Mouse (Mus musculus) kidney, embryonic 16.5 days (tissue): ENCODE measurements around the gene Krt34. TPM values are rescaled to one million over a fixed set of nuclear protein-coding genes. Genes with fewer than 3 reads are reported as not detected.
A peak's percentile ranks its signal among the peaks of the same experiment; 100 is the strongest.

Experiments used
- ATAC-seq: fragments of 200-750 bp; cut with Nextera tagmentation; 2 replicates; pipeline ENCODE4 v1.8.0; 2017; ENCODE audit warnings: moderate TSS enrichment; ENCODE audit not compliant: low FRiP score, low TSS enrichment
- H3K27ac ChIP-seq: fragments of 300-500 bp; sonication (generic); 2 replicates; pipeline ENCODE4 v1.5.1; 2014; ENCODE audit warnings: low read length
- H3K27me3 ChIP-seq: fragments of 300-500 bp; sonication (generic); 2 replicates; pipeline ENCODE4 v1.6.1; 2014; ENCODE audit warnings: low read length, control low read depth, mixed read lengths; ENCODE audit not compliant: insufficient read depth
- H3K36me3 ChIP-seq: fragments of 300-500 bp; sonication (generic); 2 replicates; pipeline ENCODE4 v1.6.1; 2014; ENCODE audit warnings: low read length, control low read depth, mixed read lengths; ENCODE audit not compliant: insufficient read depth
- H3K4me1 ChIP-seq: fragments of 300-500 bp; sonication (generic); 2 replicates; pipeline ENCODE4 v1.6.1; 2014; ENCODE audit warnings: low read length, control low read depth, mixed read lengths; ENCODE audit not compliant: insufficient read depth
- H3K4me2 ChIP-seq: fragments of 300-500 bp; sonication (generic); replicated peaks from 2 replicates; pipeline ENCODE4 v1.6.1; 2014; ENCODE audit warnings: low read depth, low read length
- H3K4me3 ChIP-seq: fragments of 300-500 bp; sonication (generic); 2 replicates; pipeline ENCODE4 v1.5.1; 2014; ENCODE audit warnings: mild to moderate bottlenecking, low read length
- H3K9ac ChIP-seq: fragments of 300-500 bp; sonication (generic); replicated peaks from 2 replicates; pipeline ENCODE4 v1.6.1; 2014; ENCODE audit warnings: low read length
- H3K9me3 ChIP-seq: fragments of 300-500 bp; sonication (generic); 2 replicates; pipeline ENCODE4 v1.6.1; 2016; ENCODE audit warnings: low read length, control low read depth
- WGBS: fragments of 180-500 bp; shearing (Covaris S2); extraction: QIAGEN DNeasy Blood & Tissue Kit; methylation state at CpG from one replicate; pipeline ENCODE4 v1.1.7; 2014; 5-methylcytosine and 5-hydroxymethylcytosine counted together
- polyA plus RNA-seq: library from polyadenylated mRNA; unstranded; fragments of >200 nt; fragmentation: Nextera tagmentation; extraction: Ambion mirVana; gene quantifications from 2 replicates; pipeline ENCODE4 v1.2.1, GENCODE M21; 2015

Krt34 gene
- polyA plus RNA-seq, 1 experiment from 2014 or later = not detected

DNA sequence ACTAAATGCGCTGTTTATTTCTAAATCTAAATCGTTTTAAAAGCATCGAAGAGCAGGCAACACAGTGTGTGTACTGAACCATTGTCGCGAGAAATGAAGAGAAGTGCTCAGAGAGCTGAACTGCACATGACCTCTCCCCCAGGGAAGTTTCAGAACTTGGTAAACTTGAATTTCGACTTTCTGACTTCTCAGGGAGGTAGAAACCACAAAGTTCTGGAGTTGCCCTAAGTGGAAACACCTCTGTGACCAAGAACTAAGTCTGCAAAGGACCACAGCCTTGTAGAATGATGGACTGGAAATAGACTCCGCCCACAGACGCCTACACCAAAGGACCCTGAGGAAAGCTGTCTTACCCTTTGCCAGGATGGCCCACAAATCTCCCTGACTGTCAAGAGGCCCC, 35.4 kb downstream of the Krt34 start:
- peak overlapping the region; percentile 52 for H3K27ac ChIP-seq
- H3K9ac ChIP-seq = no peak overlapping the region
- H3K36me3 ChIP-seq = no peaks in the 10 kb centered on the region
- no peaks in the 10 kb centered on the region for H3K9me3 ChIP-seq
- 68% methylated on average over 8 of the region's 8 CpGs for WGBS
- no peak overlapping the region for H3K4me2 ChIP-seq
- no peaks in the 10 kb centered on the region for H3K4me1 ChIP-seq
- H3K4me3 ChIP-seq = no peak overlapping the region
- no peaks in the 10 kb centered on the region for H3K27me3 ChIP-seq
- ATAC-seq = no peak

DNA sequence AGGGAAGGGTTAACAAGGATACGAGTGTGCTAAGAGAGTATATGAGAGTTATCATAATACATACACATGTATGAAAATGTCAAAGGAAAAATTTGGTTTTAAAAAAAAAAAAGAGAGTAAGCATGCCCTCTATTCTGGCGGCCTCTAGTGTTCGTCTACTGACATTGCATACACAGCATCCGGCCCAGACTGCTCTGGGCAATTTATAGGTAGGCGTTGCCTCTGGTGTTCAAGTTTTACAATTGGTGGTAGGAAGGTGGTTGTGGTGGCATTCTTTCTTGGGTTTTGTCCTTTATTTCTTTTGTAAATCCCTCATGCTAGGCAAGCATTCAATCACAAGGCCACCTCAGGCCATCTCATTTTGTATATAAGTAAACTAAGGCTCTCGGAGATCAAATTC, 36.5 kb downstream of the Krt34 start:
- no peaks in the 10 kb centered on the region for H3K36me3 ChIP-seq
- no peaks in the 10 kb centered on the region for H3K27me3 ChIP-seq
- 25% methylated on average over 6 of the region's 6 CpGs for WGBS
- no peak overlapping the region for H3K27ac ChIP-seq
- H3K4me1 ChIP-seq = no peaks in the 10 kb centered on the region
- H3K9me3 ChIP-seq = no peaks in the 10 kb centered on the region
- no peak overlapping the region for H3K4me3 ChIP-seq
- ATAC-seq = no peak
- H3K4me2 ChIP-seq = no peak overlapping the region
- no peak overlapping the region for H3K9ac ChIP-seq

DNA sequence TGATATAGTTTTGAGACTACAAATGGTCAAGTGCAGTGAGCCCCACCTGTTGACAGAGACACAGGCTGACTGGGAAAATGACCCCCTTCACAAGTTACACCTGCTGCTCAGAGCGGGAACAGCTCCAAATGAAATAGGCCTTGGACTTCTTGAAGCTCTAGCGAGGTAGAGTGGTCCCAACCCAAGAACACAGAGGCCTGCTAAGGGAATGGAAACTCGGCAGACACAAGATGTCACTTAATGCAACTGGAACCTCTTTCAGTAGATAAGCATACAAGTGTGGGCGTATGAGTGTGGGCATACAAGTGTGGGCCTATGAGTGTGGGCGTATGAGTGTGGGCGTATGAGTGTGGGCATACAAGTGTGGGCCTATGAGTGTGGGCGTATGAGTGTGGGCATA, 42.3 kb downstream of the Krt34 start:
- no peak overlapping the region for H3K4me2 ChIP-seq
- H3K4me1 ChIP-seq = no peaks in the 10 kb centered on the region
- H3K4me3 ChIP-seq = no peak overlapping the region
- no peaks in the 10 kb centered on the region for H3K36me3 ChIP-seq
- H3K27me3 ChIP-seq = peaks cover 10% of the 10 kb centered on the region
- no peak overlapping the region for H3K9ac ChIP-seq
- ATAC-seq = no peak
- no peak overlapping the region for H3K27ac ChIP-seq
- WGBS = 92% methylated on average over 7 of the region's 7 CpGs
- H3K9me3 ChIP-seq = no peaks in the 10 kb centered on the region

DNA sequence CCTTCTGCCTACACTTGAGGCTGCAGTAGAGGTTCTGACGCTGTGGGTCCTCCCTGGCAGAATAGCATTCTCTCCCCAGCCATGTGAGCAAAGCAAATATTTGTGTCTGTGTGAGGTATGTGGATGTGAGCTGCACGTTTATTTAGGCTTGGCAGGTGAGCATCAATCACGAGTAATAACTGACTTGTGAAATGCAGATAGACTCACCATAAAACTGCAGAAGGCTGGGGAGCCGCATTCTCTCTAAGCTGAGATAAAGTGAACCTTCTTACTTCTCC, 47.0 kb downstream of the Krt34 start:
- WGBS = 30% methylated on average over 4 of the region's 4 CpGs
- no peak overlapping the region for H3K9ac ChIP-seq
- H3K4me3 ChIP-seq = no peak overlapping the region
- H3K4me1 ChIP-seq = peaks cover 7% of the 10 kb centered on the region; the same call in 1 of the 2 replicates
- H3K27ac ChIP-seq = no peak overlapping the region
- H3K4me2 ChIP-seq = no peak overlapping the region
- H3K36me3 ChIP-seq = no peaks in the 10 kb centered on the region
- H3K9me3 ChIP-seq = no peaks in the 10 kb centered on the region
- no peak for ATAC-seq
- H3K27me3 ChIP-seq = peaks cover 14% of the 10 kb centered on the region

DNA sequence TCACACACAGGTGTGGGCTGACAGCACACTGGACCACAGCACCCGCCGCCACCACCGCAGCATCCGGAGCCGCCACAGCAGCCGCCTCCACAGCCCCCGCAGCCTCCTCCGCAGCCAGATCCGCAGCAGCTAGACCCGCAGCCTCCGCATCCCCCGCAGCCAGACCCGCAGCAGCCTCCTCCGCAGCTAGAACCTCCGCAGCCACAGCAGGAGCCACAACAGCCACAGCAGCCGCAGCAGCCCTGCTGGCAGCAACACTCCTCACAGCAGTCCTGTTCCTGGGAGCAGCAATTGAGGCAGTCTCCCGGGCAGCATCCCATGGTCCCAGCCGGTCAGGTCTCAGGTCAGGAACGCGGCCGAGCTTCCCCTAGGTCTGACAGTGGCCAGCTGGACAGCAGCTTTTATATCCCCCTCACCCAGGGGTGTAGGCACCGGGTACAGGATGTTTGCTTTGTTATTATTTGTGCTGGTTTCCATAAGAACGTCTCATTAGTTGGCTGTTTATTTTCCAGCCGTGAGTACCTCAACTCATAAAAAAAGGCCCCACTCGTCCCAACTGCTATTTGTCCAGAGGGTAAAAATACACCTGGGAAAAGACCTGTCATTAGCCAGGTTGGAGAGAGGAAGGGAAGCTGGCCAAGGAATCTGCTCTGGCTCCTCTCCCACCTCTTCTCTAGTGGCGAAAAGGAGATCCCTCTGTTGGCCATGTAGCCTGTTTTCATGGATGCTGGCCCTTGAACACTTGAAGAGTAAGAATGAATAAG, 47.6 kb downstream of the Krt34 start, which contains the start of gene Krtap17-1:
TSS of gene Krtap17-1 (minus strand) at position 375 of the 764 bp plus-strand sequence.
- Histone ChIP-seq H3K4me3 (no peak within 1 kb of the TSS), H3K4me1 (peaks cover 7% of the 10 kb centered on the region; the same call in 1 of the 2 replicates), H3K27ac (no peak within 1 kb of the TSS), H3K9ac (no peak within 1 kb of the TSS), H3K4me2 (peak within 1 kb of the TSS; percentile 20; the same call in 1 of the 2 replicates), H3K27me3 (peaks cover 14% of the 10 kb centered on the region), H3K9me3 (no peaks in the 10 kb centered on the region), H3K36me3 (no peaks in the 10 kb centered on the region)
- no peak for ATAC-seq
- WGBS = 13% methylated on average over 26 of the region's 26 CpGs

DNA sequence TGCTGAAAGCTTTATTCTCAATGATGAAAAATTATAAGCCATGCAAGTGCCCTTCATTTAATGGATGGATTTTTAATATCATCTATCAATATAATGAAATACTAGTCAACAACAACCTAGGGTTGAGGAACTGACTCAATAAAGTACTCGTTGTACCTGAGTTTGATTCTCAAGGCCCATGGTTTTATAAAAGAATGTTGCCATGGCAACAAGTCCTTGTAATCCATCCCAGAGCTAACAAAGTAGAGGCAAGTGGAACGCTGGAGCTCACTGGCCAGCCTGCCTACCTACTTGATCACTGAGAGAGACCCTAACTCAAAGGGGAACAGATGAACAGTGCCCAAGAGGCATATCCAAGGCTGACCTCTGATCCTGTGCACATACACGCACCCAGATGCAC, 50.8 kb downstream of the Krt34 start:
- H3K9ac ChIP-seq = no peak overlapping the region
- ATAC-seq = no peak
- no peaks in the 10 kb centered on the region for H3K9me3 ChIP-seq
- WGBS = 81% methylated on average over 3 of the region's 3 CpGs
- H3K36me3 ChIP-seq = no peaks in the 10 kb centered on the region
- H3K27me3 ChIP-seq = peaks cover 12% of the 10 kb centered on the region
- H3K4me1 ChIP-seq = peaks cover 7% of the 10 kb centered on the region; the same call in 1 of the 2 replicates
- no peak overlapping the region for H3K4me3 ChIP-seq
- H3K27ac ChIP-seq = no peak overlapping the region
- no peak overlapping the region for H3K4me2 ChIP-seq

DNA sequence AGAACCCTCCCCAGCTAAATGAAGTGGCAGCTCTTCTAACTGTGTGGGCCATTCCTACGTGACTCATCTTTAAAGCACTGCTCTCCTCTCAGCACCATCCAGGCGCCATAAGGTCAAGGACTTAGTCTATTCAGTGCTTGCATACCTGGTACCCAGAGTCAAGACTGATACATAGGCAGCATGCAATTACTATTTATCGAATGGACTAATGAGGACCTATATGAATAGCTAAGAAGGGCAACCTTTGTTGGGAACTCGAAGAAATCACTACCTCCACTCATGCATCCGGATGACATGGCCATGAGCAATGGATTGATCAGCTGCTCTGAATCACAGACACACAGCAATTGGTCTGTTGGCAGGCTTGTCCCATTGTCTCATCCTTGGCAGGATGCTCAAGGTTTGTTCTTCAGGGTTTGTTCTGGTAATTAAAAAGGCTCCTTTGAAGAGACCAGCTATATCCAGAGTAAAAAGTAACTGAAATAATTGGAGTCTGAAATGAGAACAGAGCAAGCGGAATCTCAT, 51.4 kb downstream of the Krt34 start:
- Histone ChIP-seq H3K27me3 (peaks cover 9% of the 10 kb centered on the region), H3K36me3 (no peaks in the 10 kb centered on the region), H3K27ac (no peak overlapping the region), H3K9me3 (no peaks in the 10 kb centered on the region), H3K4me3 (no peak overlapping the region), H3K9ac (no peak overlapping the region), H3K4me2 (no peak overlapping the region), H3K4me1 (peaks cover 7% of the 10 kb centered on the region; the same call in 1 of the 2 replicates)
- WGBS = 83% methylated on average over 6 of the region's 6 CpGs
- no peak for ATAC-seq

DNA sequence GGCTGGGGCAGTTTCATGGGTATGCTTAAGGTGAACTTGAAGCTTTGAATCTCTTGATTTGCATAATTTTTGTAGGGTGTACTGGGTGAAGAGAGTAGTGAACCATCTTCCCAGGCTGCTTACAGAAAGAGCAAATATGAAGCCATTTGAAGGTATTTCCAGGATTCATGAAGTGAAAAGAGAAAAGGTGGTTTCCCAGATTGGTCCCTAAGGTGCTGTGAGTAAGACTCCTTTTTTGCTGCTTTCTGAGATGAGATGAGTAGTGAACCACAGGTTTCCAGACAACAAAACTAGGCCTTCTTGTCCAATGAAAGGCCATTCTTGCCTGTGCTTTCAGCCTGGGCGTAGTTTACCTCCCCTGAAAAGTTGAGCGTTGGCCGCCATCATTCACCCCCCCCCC, 52.8 kb downstream of the Krt34 start:
- H3K4me2 ChIP-seq = no peak overlapping the region
- no peak overlapping the region for H3K4me3 ChIP-seq
- H3K9ac ChIP-seq = no peak overlapping the region
- no peaks in the 10 kb centered on the region for H3K9me3 ChIP-seq
- peaks cover 3% of the 10 kb centered on the region; the same call in 1 of the 2 replicates for H3K4me1 ChIP-seq
- H3K27ac ChIP-seq = no peak overlapping the region
- no peaks in the 10 kb centered on the region for H3K36me3 ChIP-seq
- no peaks in the 10 kb centered on the region; the same call in 1 of the 2 replicates for H3K27me3 ChIP-seq
- no peak for ATAC-seq
- WGBS = 93% methylated on average over 3 of the region's 3 CpGs
